ENCODE assay signal across 8 mouse cellular contexts in genomic region chr2:77171444-77172240, GRCm38 (mm10). TPM values are rescaled to one million over a fixed set of nuclear protein-coding genes. Genes with fewer than 3 reads are reported as not detected.
A peak's percentile ranks its signal among the peaks of the same experiment; 100 is the strongest.
DNase-seq lines count a peak whose midpoint lies in the region; ATAC-seq lines count a peak whose summit lies in the region.

No protein-coding gene starts in this region.

- H3K36me3 ChIP-seq in intestine, embryonic 16.5 days (ENCODE audit: control insufficient read depth, insufficient read depth, low read length), result no peaks in the 10 kb centered on the region
- no peaks in the 10 kb centered on the region for H3K36me3 ChIP-seq in limb, embryonic 12.5 days
- H3K36me3 ChIP-seq in midbrain, embryonic 13.5 days, result no peaks in the 10 kb centered on the region

- ATAC-seq in intestine, embryonic 16.5 days, result peak; percentile 68
- 0 out of 2 replicates have a peak, but pooled peaks have one; percentile 39 for ATAC-seq in limb, embryonic 12.5 days (ENCODE audit: insufficient number of reproducible peaks, insufficient read depth, low FRiP score, low TSS enrichment, low read depth)
- ATAC-seq in midbrain, embryonic 13.5 days, result peak; percentile 79

- H3K4me1 ChIP-seq in intestine, embryonic 16.5 days (ENCODE audit: control insufficient read depth, insufficient read depth, low read length), result peaks cover 13% of the 10 kb centered on the region; the same call in 1 of the 2 replicates
- H3K4me1 ChIP-seq in limb, embryonic 12.5 days (replicated peaks), result peaks cover 34% of the 10 kb centered on the region
- H3K4me1 ChIP-seq in midbrain, embryonic 13.5 days (replicated peaks), result peaks cover 36% of the 10 kb centered on the region

- DNase-seq in urinary bladder, adult 18-20 months (ENCODE audit: low spot score in 2 of 2), result peak; percentile 16 to 28
- no peak for DNase-seq in urinary bladder, postnatal 4 days (ENCODE audit: low spot score in 2 of 2)
- DNase-seq in gastrocnemius, postnatal 25 days, result peak; percentile 28
- no peak for DNase-seq in natural killer cell, adult 2 months (ENCODE audit: low spot score in 2 of 2)
- DNase-seq in thymus, postnatal 0 days (ENCODE audit: low spot score), result no peak

- peak overlapping the region; percentile 24 for H3K4me3 ChIP-seq in intestine, embryonic 16.5 days (ENCODE audit: low read length)
- no peak overlapping the region for H3K4me3 ChIP-seq in limb, embryonic 12.5 days (replicated peaks)
- H3K4me3 ChIP-seq in midbrain, embryonic 13.5 days (replicated peaks), result peak overlapping the region; percentile 11; the same call in 1 of the 2 replicates

- WGBS in intestine, embryonic 16.5 days, result 32% methylated on average over 23 of the region's 23 CpGs
- WGBS in limb, embryonic 12.5 days, result 39% methylated on average over 23 of the region's 23 CpGs
- WGBS in midbrain, embryonic 13.5 days, result 29% methylated on average over 23 of the region's 23 CpGs

- H3K27me3 ChIP-seq in intestine, embryonic 16.5 days (replicated peaks; ENCODE audit: control insufficient read depth, insufficient read depth, low read length), result no peaks in the 10 kb centered on the region
- H3K27me3 ChIP-seq in limb, embryonic 12.5 days, result peaks cover 3% of the 10 kb centered on the region; the same call in 1 of the 2 replicates
- H3K27me3 ChIP-seq in midbrain, embryonic 13.5 days, result peaks cover 11% of the 10 kb centered on the region; the same call in 1 of the 2 replicates

- H3K9ac ChIP-seq in intestine, embryonic 16.5 days (ENCODE audit: low read depth, low read length), result peak overlapping the region; percentile 44
- no peak overlapping the region for H3K9ac ChIP-seq in limb, embryonic 12.5 days (replicated peaks)
- H3K9ac ChIP-seq in midbrain, embryonic 13.5 days (replicated peaks), result no peak overlapping the region

- no peaks in the 10 kb centered on the region for H3K9me3 ChIP-seq in intestine, embryonic 16.5 days (ENCODE audit: control insufficient read depth, low read length)
- no peaks in the 10 kb centered on the region for H3K9me3 ChIP-seq in limb, embryonic 12.5 days
- H3K9me3 ChIP-seq in midbrain, embryonic 13.5 days, result no peaks in the 10 kb centered on the region

- peak overlapping the region; percentile 58; the same call in 1 of the 2 replicates for H3K27ac ChIP-seq in intestine, embryonic 16.5 days (ENCODE audit: low read length)
- peak overlapping the region; percentile 57; the same call in 1 of the 2 replicates for H3K27ac ChIP-seq in limb, embryonic 12.5 days
- peak overlapping the region; percentile 32; the same call in 1 of the 2 replicates for H3K27ac ChIP-seq in midbrain, embryonic 13.5 days

- H3K4me2 ChIP-seq in intestine, embryonic 16.5 days (ENCODE audit: low read depth, low read length), result peak overlapping the region; percentile 49
- peak overlapping the region; percentile 25 for H3K4me2 ChIP-seq in limb, embryonic 12.5 days
- H3K4me2 ChIP-seq in midbrain, embryonic 13.5 days (replicated peaks), result peak overlapping the region; percentile 39

RNA-seq across cellular contexts. Expression of gene Ccdc141, which starts 1.2 kb away (rescaled TPM):
- total RNA-seq in gastrocnemius, postnatal 25 days (2021), result 10 to 100 TPM; 10.7 to 14.5 TPM
- 3.7 and 4.4 TPM in 2 replicates for polyA plus RNA-seq in intestine, embryonic 16.5 days (2015; fragmentation: Nextera tagmentation; extraction: Ambion mirVana)
- polyA plus RNA-seq in limb, embryonic 12.5 days (2016; fragmentation: Nextera tagmentation; extraction: Ambion mirVana), result 12.3 and 13.8 TPM in 2 replicates
- 5.4 and 6.4 TPM in 2 replicates for polyA plus RNA-seq in midbrain, embryonic 13.5 days (2015; fragmentation: Nextera tagmentation; extraction: Ambion mirVana)
- 2.3 and 2.8 TPM in 2 replicates for polyA plus RNA-seq in thymus, postnatal 0 days (2015; fragmentation: Nextera tagmentation; extraction: Ambion mirVana)

Comparison
In these comparisons a context has a peak if more than half of its experiments do, and no peak if none do; other contexts are left out.
1. DNase-seq: peak in urinary bladder, adult 18-20 months (2 of 2) and gastrocnemius, postnatal 25 days (single experiment); none in urinary bladder, postnatal 4 days (0 of 2), natural killer cell, adult 2 months (0 of 2) and thymus, postnatal 0 days (single experiment).
2. Peak in every context shown above with its lines, with median percentiles within 50 percentile points of each other: ATAC-seq, H3K27ac ChIP-seq and H3K4me2 ChIP-seq.